Mouse (Mus musculus): ENCODE measurements at regions not wholly inside any gene's neighbourhood (a gene's known extent, or its start where the extent isn't known, plus 50 kb on each side); places are given as distances from the start of the nearest gene placed in this dataset.

- TF ChIP-seq CTCF (IDR thresholded peaks at IDR 0.05; ENCODE audit: extremely low read depth, insufficient read depth, low read length) (no peak), POLR2A (IDR thresholded peaks at IDR 0.05; ENCODE audit: extremely low read depth, insufficient read depth, low read length) (no peak)
These were observed 270.3 kb upstream of the Tle3 start for GRCm38 (mm10) chr9:61101741-61102450.
